Mouse (Mus musculus): Measurements from ENCODE around the gene Dclk2. TPM values are rescaled to one million over a fixed set of nuclear protein-coding genes. Genes with fewer than 3 reads are reported as not detected.

Dclk2 gene
- polyA plus RNA-seq, 1 experiment from 2014 or later = 5.4 TPM

- Histone ChIP-seq H3K4me2 (replicated peaks) (no peak overlapping the region), H3K36me3 (no peaks in the 10 kb centered on the region), H3K27me3 (no peaks in the 10 kb centered on the region), H3K9ac (no peak overlapping the region), H3K4me3 (no peak overlapping the region), H3K9me3 (0 out of 2 replicates have a peak, but pooled peaks cover 5% of the 10 kb centered on the region), H3K27ac (no peak overlapping the region), H3K4me1 (no peaks in the 10 kb centered on the region)
- WGBS = 85% methylated on average over 2 of the region's 2 CpGs
- no peak for ATAC-seq (ENCODE audit: low FRiP score, low read depth)
These were observed 36.2 kb downstream of the Dclk2 start for GRCm38 (mm10) chr3:86884481-86884880.

- 0 out of 2 replicates have a peak, but pooled peaks cover 5% of the 10 kb centered on the region for H3K9me3 ChIP-seq
- no peaks in the 10 kb centered on the region for H3K4me1 ChIP-seq
- H3K27me3 ChIP-seq = no peaks in the 10 kb centered on the region
- H3K27ac ChIP-seq = no peak overlapping the region
- no peak overlapping the region for H3K9ac ChIP-seq
- no peak overlapping the region for H3K4me2 ChIP-seq (replicated peaks)
- no peak for ATAC-seq (ENCODE audit: low FRiP score, low read depth)
- WGBS = 68% methylated on average over 6 of the region's 6 CpGs
- no peak overlapping the region for H3K4me3 ChIP-seq
- no peaks in the 10 kb centered on the region for H3K36me3 ChIP-seq
These were observed 36.7 kb downstream of the Dclk2 start for GRCm38 (mm10) chr3:86883985-86884384.

GRCm38 (mm10) chr3:86875912-86876311, 44.7 kb downstream of the Dclk2 start:
- no peak for ATAC-seq (ENCODE audit: low FRiP score, low read depth)
- H3K4me2 ChIP-seq (replicated peaks) = no peak overlapping the region
- H3K9ac ChIP-seq = no peak overlapping the region
- WGBS = 78% methylated on average over 5 of the region's 5 CpGs
- H3K27ac ChIP-seq = no peak overlapping the region
- no peak overlapping the region for H3K4me3 ChIP-seq
- H3K27me3 ChIP-seq = no peaks in the 10 kb centered on the region
- H3K4me1 ChIP-seq = no peaks in the 10 kb centered on the region; the same call in 1 of the 2 replicates
- H3K36me3 ChIP-seq = no peaks in the 10 kb centered on the region
- no peaks in the 10 kb centered on the region for H3K9me3 ChIP-seq

GRCm38 (mm10) chr3:86873092-86873600, 47.5 kb downstream of the Dclk2 start:
- Histone ChIP-seq H3K9ac (no peak overlapping the region), H3K27ac (no peak overlapping the region), H3K9me3 (no peaks in the 10 kb centered on the region), H3K27me3 (no peaks in the 10 kb centered on the region), H3K4me1 (no peaks in the 10 kb centered on the region; the same call in 1 of the 2 replicates), H3K4me3 (no peak overlapping the region), H3K4me2 (replicated peaks) (no peak overlapping the region), H3K36me3 (no peaks in the 10 kb centered on the region)
- WGBS = 82% methylated on average over 6 of the region's 6 CpGs
- ATAC-seq (ENCODE audit: low FRiP score, low read depth) = no peak

GRCm38 (mm10) chr3:86870952-86871351, 49.7 kb downstream of the Dclk2 start:
- Histone ChIP-seq H3K27ac (no peak overlapping the region), H3K27me3 (no peaks in the 10 kb centered on the region), H3K9me3 (no peaks in the 10 kb centered on the region), H3K4me1 (no peaks in the 10 kb centered on the region; the same call in 1 of the 2 replicates), H3K4me2 (replicated peaks) (no peak overlapping the region), H3K36me3 (no peaks in the 10 kb centered on the region), H3K4me3 (no peak overlapping the region), H3K9ac (no peak overlapping the region)
- 73% methylated on average over 6 of the region's 6 CpGs for WGBS
- ATAC-seq (ENCODE audit: low FRiP score, low read depth) = no peak

- 51% methylated on average over 3 of the region's 3 CpGs for WGBS
- Histone ChIP-seq H3K27me3 (no peaks in the 10 kb centered on the region), H3K36me3 (no peaks in the 10 kb centered on the region), H3K4me3 (no peak overlapping the region), H3K9me3 (no peaks in the 10 kb centered on the region), H3K9ac (no peak overlapping the region), H3K4me1 (no peaks in the 10 kb centered on the region; the same call in 1 of the 2 replicates), H3K27ac (no peak overlapping the region), H3K4me2 (replicated peaks) (no peak overlapping the region)
- ATAC-seq (ENCODE audit: low FRiP score, low read depth) = no peak
These were observed 50.2 kb downstream of the Dclk2 start for GRCm38 (mm10) chr3:86870411-86870810.

GRCm38 (mm10) chr3:86868721-86869120, 51.9 kb downstream of the Dclk2 start:
- Histone ChIP-seq H3K36me3 (no peaks in the 10 kb centered on the region), H3K4me3 (no peak overlapping the region), H3K27ac (no peak overlapping the region), H3K4me1 (no peaks in the 10 kb centered on the region; the same call in 1 of the 2 replicates), H3K4me2 (replicated peaks) (no peak overlapping the region), H3K27me3 (no peaks in the 10 kb centered on the region), H3K9ac (no peak overlapping the region), H3K9me3 (no peaks in the 10 kb centered on the region)
- ATAC-seq (ENCODE audit: low FRiP score, low read depth) = no peak
- WGBS = 77% methylated on average over 3 of the region's 3 CpGs

GRCm38 (mm10) chr3:86863327-86864008, 57.2 kb downstream of the Dclk2 start:
- peak overlapping the region; percentile 53 for H3K4me2 ChIP-seq (replicated peaks)
- H3K4me1 ChIP-seq = peaks cover 42% of the 10 kb centered on the region
- H3K27me3 ChIP-seq = no peaks in the 10 kb centered on the region
- 22% methylated on average over 10 of the region's 10 CpGs for WGBS
- H3K9me3 ChIP-seq = no peaks in the 10 kb centered on the region
- H3K27ac ChIP-seq = no peak overlapping the region
- H3K9ac ChIP-seq = no peak overlapping the region
- H3K4me3 ChIP-seq = peak overlapping the region; percentile 8; the same call in 1 of the 2 replicates
- ATAC-seq (ENCODE audit: low FRiP score, low read depth) = 0 out of 2 replicates have a peak, but pooled peaks have one; percentile 26
- H3K36me3 ChIP-seq = no peaks in the 10 kb centered on the region

GRCm38 (mm10) chr3:86862939-86863311, 57.7 kb downstream of the Dclk2 start:
- H3K4me1 ChIP-seq = peaks cover 42% of the 10 kb centered on the region
- peak overlapping the region; percentile 53 for H3K4me2 ChIP-seq (replicated peaks)
- no peaks in the 10 kb centered on the region for H3K36me3 ChIP-seq
- H3K9ac ChIP-seq = no peak overlapping the region
- no peak overlapping the region for H3K27ac ChIP-seq
- 4% methylated on average over 3 of the region's 3 CpGs for WGBS
- H3K9me3 ChIP-seq = no peaks in the 10 kb centered on the region
- no peaks in the 10 kb centered on the region for H3K27me3 ChIP-seq
- H3K4me3 ChIP-seq = peak overlapping the region; percentile 8; the same call in 1 of the 2 replicates
- peak; percentile 87 for ATAC-seq (ENCODE audit: low FRiP score, low read depth)

- no peak for ATAC-seq (ENCODE audit: low FRiP score, low read depth)
- Histone ChIP-seq H3K9ac (no peak overlapping the region), H3K27ac (no peak overlapping the region), H3K36me3 (no peaks in the 10 kb centered on the region), H3K27me3 (no peaks in the 10 kb centered on the region), H3K4me1 (peaks cover 42% of the 10 kb centered on the region), H3K9me3 (no peaks in the 10 kb centered on the region), H3K4me2 (replicated peaks) (peak overlapping the region; percentile 53; the same call in 1 of the 2 replicates), H3K4me3 (no peak overlapping the region)
- WGBS = 61% methylated on average over 10 of the region's 10 CpGs
These were observed 58.3 kb downstream of the Dclk2 start for GRCm38 (mm10) chr3:86862245-86862938.

GRCm38 (mm10) chr3:86859791-86860190, 60.9 kb downstream of the Dclk2 start:
- Histone ChIP-seq H3K4me2 (replicated peaks) (no peak overlapping the region), H3K36me3 (no peaks in the 10 kb centered on the region), H3K4me1 (peaks cover 42% of the 10 kb centered on the region)

GRCm38 (mm10) chr3:86858699-86859098, 62.0 kb downstream of the Dclk2 start:
- no peaks in the 10 kb centered on the region for H3K9me3 ChIP-seq
- H3K27ac ChIP-seq = no peak overlapping the region
- peaks cover 42% of the 10 kb centered on the region for H3K4me1 ChIP-seq
- no peak overlapping the region for H3K9ac ChIP-seq
- WGBS = 96% methylated on average over 5 of the region's 5 CpGs
- no peaks in the 10 kb centered on the region for H3K27me3 ChIP-seq
- H3K4me3 ChIP-seq = no peak overlapping the region
- no peak overlapping the region for H3K4me2 ChIP-seq (replicated peaks)
- ATAC-seq (ENCODE audit: low FRiP score, low read depth) = no peak
- no peaks in the 10 kb centered on the region for H3K36me3 ChIP-seq

More at GRCm38 (mm10) chr3:86859791-86860190, 60.9 kb downstream of the Dclk2 start:
- H3K27ac ChIP-seq = no peak overlapping the region
- H3K27me3 ChIP-seq = no peaks in the 10 kb centered on the region
- WGBS = 51% methylated on average over 2 of the region's 2 CpGs
- ATAC-seq (ENCODE audit: low FRiP score, low read depth) = no peak
- H3K4me3 ChIP-seq = no peak overlapping the region
- no peak overlapping the region for H3K9ac ChIP-seq
- no peaks in the 10 kb centered on the region for H3K9me3 ChIP-seq

All from limb, embryonic 13.5 days (tissue).